Mouse (Mus musculus): Measurements from ENCODE around the gene Asna1. TPM values are rescaled to one million over a fixed set of nuclear protein-coding genes. Genes with fewer than 3 reads are reported as not detected.
A peak's percentile ranks its signal among the peaks of the same experiment; 100 is the strongest.

Asna1 gene
- total RNA-seq, 2 experiments from 2014 or later: 49.7 to 50.8 TPM

- no peak for DNase-seq
- intact Hi-C loops (cut with DNase I): no loop called here
These were observed 30.7 kb downstream of the Asna1 start for GRCm38 (mm10) chr8:84994375-84994774.

- no peak for DNase-seq
- intact Hi-C loops (cut with DNase I): loop anchor here (1.0 to 2.0 kb wide), 2 partner anchors 17 to 46 kb away; no protein-coding TSS in a partner anchor
These were observed 34.2 kb downstream of the Asna1 start for GRCm38 (mm10) chr8:84990836-84991235.

GRCm38 (mm10) chr8:84990349-84990748, 34.7 kb downstream of the Asna1 start, which contains the start of gene Hook2:
Gene Hook2, plus strand, starts transcription at chr8:84990603.
- intact Hi-C loops (cut with DNase I): loop anchor here (1.0 to 2.0 kb wide), 2 partner anchors 16 to 46 kb away; no protein-coding TSS in a partner anchor
- peak; percentile 94 to 96 for DNase-seq

GRCm38 (mm10) chr8:84989810-84990209, 35.3 kb downstream of the Asna1 start:
- intact Hi-C loops (cut with DNase I): loop anchor here (1.0 to 2.0 kb wide), 2 partner anchors 16 to 45 kb away; no protein-coding TSS in a partner anchor
- DNase-seq: peak; percentile 92 to 94

GRCm38 (mm10) chr8:84989311-84989731, 35.8 kb downstream of the Asna1 start:
- intact Hi-C loops (cut with DNase I): no loop called here
- peak in 1 of 2 experiments; percentile 66 for DNase-seq

GRCm38 (mm10) chr8:84987903-84988302, 37.2 kb downstream of the Asna1 start:
- DNase-seq: no peak
- intact Hi-C loops (cut with DNase I): no loop called here

GRCm38 (mm10) chr8:84987388-84987787, 37.7 kb downstream of the Asna1 start:
- DNase-seq: no peak
- intact Hi-C loops (cut with DNase I): no loop called here

GRCm38 (mm10) chr8:84986379-84986945, 38.6 kb downstream of the Asna1 start:
- intact Hi-C loops (cut with DNase I): no loop called here
- no peak for DNase-seq

- intact Hi-C loops (cut with DNase I): no loop called here
- peak; percentile 72 to 79 for DNase-seq
These were observed 39.2 kb downstream of the Asna1 start for GRCm38 (mm10) chr8:84985684-84986378.

GRCm38 (mm10) chr8:84985049-84985683, 39.9 kb downstream of the Asna1 start:
- intact Hi-C loops (cut with DNase I): no loop called here
- DNase-seq: no peak

GRCm38 (mm10) chr8:84984294-84985048, 40.6 kb downstream of the Asna1 start:
- DNase-seq: no peak

GRCm38 (mm10) chr8:84982499-84983011, 42.5 kb downstream of the Asna1 start:
- intact Hi-C loops (cut with DNase I): no loop called here
- DNase-seq: no peak

More at GRCm38 (mm10) chr8:84984294-84985048, 40.6 kb downstream of the Asna1 start:
- intact Hi-C loops (cut with DNase I): no loop called here

GRCm38 (mm10) chr8:84981644-84982498, 43.2 kb downstream of the Asna1 start:
- no peak for DNase-seq
- intact Hi-C loops (cut with DNase I): no loop called here

- intact Hi-C loops (cut with DNase I): no loop called here
- DNase-seq: peak; percentile 59 to 64
These were observed 44.3 kb downstream of the Asna1 start for GRCm38 (mm10) chr8:84980622-84981358.

GRCm38 (mm10) chr8:84979599-84980421, 45.3 kb downstream of the Asna1 start:
- intact Hi-C loops (cut with DNase I): no loop called here
- DNase-seq: peak; percentile 88 to 89

GRCm38 (mm10) chr8:84978248-84978940, 46.7 kb downstream of the Asna1 start, which contains the start of gene Junb:
Gene Junb, minus strand, starts transcription at chr8:84978718.
- intact Hi-C loops (cut with DNase I): no loop called here
- peak; percentile 95 for DNase-seq

Data from gastrocnemius, postnatal 36 days (tissue).